Mouse (Mus musculus): ENCODE results near the gene Mga. TPM values are rescaled to one million over a fixed set of nuclear protein-coding genes. Genes with fewer than 3 reads are reported as not detected.

The Mga gene
- polyA plus RNA-seq, 1 experiment from 2014 or later = 27.3 TPM

DNA sequence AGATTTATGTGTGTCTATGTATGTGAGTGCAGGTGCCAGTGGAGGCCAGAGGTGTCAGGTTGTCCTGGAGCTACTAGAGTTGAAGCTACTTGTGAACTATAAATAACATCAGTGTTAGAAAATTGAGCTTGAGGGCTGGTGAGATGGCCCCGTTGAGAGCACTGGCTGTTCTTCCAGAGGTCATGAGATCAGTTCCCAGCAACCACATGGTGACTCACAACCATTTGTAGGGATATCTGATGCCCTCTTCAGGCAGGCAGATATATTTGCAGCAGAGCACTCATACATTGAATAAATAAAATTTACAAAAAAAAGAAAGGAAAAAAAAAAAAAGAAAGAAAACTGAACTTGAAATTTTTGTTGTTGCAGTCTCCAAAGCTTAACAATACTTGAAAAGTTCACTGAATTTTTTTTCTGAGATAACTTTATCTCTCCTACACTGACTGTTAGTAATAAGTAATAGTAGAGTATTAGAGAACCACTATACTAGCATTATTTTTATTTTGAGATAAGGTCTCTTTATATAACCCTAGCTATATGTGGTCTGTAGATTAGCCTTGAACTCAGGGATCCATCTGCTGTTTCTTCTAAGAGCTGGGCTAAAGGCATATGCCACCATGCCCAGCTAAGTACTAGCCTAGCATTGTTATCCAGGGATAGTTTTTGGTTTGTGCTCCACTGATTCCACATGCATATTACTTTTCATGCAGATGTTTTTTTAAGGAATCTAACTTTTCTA lies 20.8 kb downstream of the Mga start:
- H3K9me3 ChIP-seq = no peaks in the 10 kb centered on the region
- 75% methylated on average over 1 of the region's 1 CpGs for WGBS
- H3K27me3 ChIP-seq = no peaks in the 10 kb centered on the region
- no peak for ATAC-seq (ENCODE audit: low FRiP score)
- H3K9ac ChIP-seq = no peak overlapping the region
- H3K4me1 ChIP-seq (replicated peaks) = 0 out of 2 replicates have a peak, but pooled peaks cover 3% of the 10 kb centered on the region
- peaks cover 20% of the 10 kb centered on the region for H3K36me3 ChIP-seq
- H3K27ac ChIP-seq = no peak overlapping the region
- no peak overlapping the region for H3K4me3 ChIP-seq
- no peak overlapping the region for H3K4me2 ChIP-seq

DNA sequence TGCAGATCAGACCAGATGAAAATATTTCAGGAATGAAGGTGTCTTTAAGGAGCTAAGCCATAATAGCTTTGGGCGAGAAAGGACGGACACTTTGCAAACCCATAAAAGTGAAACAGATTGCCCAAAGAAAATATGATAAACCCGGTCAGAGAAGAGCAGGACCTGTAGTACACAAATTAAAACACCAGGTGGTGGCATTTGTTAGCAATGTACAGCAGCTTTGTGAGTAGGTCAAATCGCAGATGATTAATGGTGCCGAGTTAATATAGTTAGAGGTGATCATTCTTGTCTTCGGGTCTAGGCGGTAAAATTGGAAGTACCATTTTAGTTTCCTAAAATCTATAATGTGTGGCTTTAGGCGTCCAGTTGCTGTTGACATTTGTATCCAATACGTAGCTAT lies 73.5 kb downstream of the Mga start:
- Histone ChIP-seq H3K9ac (no peak overlapping the region), H3K27me3 (no peaks in the 10 kb centered on the region), H3K4me2 (no peak overlapping the region), H3K9me3 (no peaks in the 10 kb centered on the region), H3K36me3 (peaks cover 10% of the 10 kb centered on the region), H3K4me1 (replicated peaks) (peaks cover 27% of the 10 kb centered on the region), H3K27ac (no peak overlapping the region), H3K4me3 (no peak overlapping the region)
- 56% methylated on average over 9 of the region's 9 CpGs for WGBS
- no peak for ATAC-seq (ENCODE audit: low FRiP score)

DNA sequence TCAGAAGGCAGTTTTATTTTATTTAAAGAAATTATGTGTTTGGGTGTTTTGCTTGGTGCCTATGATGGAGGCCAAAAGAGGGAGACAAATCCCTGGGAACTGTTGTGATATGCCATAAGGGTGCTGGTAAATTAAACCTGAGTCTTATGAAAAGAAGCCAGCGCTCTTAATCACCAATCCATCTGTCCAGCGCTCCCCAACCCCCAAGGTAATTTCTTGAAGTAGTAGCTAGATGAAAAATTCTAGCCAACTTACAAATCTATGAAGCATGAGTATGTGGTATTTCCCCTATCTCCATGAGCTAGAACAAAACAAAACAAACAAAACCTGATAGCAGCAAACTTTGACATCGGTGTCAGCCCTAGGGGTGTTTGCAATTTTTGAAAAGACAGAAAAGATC lies 74.3 kb downstream of the Mga start:
- no peak overlapping the region for H3K27ac ChIP-seq
- WGBS = 74% methylated on average over 3 of the region's 3 CpGs
- H3K4me3 ChIP-seq = no peak overlapping the region
- peaks cover 30% of the 10 kb centered on the region for H3K4me1 ChIP-seq (replicated peaks)
- H3K9me3 ChIP-seq = no peaks in the 10 kb centered on the region
- H3K36me3 ChIP-seq = peaks cover 5% of the 10 kb centered on the region
- H3K4me2 ChIP-seq = peak overlapping the region; percentile 68
- no peaks in the 10 kb centered on the region for H3K27me3 ChIP-seq
- no peak for ATAC-seq (ENCODE audit: low FRiP score)
- H3K9ac ChIP-seq = no peak overlapping the region

DNA sequence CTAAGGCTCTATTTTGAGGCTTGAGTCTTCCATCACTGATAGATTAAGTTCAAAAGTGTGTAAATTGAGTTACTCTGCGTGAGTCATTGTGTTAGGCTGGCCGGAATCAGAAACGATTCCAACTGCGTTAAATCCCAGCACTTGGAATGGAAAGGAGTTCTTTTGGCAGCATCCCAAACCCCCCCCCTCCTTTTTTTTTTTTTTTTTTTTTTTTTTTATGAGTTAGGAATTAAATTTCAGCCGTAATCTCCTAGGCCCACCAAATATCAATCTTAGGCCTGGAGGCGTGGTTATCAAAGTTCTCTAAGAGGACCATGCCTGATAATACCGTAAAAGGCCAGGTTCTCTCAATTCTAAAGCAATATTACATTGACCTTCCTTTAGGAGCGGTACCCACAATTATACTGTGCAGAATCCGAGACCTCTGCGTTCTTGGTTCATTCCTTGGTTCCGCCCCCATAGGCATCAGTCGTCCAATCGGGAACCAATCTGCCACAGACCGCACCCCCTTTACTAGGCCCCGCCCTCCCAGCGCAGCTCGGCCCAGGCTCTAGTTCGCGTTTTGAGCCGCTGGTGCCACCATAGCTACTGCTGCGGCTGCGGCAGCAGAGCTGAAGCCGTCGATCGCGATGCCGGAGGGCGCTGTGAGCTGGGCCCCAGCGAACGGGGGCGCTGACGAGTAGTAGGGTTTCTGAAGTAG lies 75.0 kb downstream of the Mga start:
- no peaks in the 10 kb centered on the region for H3K9me3 ChIP-seq
- peak overlapping the region; percentile 68 for H3K4me2 ChIP-seq
- H3K4me3 ChIP-seq = peak overlapping the region; percentile 73
- WGBS = 3% methylated on average over 32 of the region's 32 CpGs
- peak; percentile 98 for ATAC-seq (ENCODE audit: low FRiP score)
- no peaks in the 10 kb centered on the region for H3K36me3 ChIP-seq
- H3K27ac ChIP-seq = peak overlapping the region; percentile 66
- no peaks in the 10 kb centered on the region for H3K27me3 ChIP-seq
- H3K9ac ChIP-seq = peak overlapping the region; percentile 85
- H3K4me1 ChIP-seq (replicated peaks) = peaks cover 35% of the 10 kb centered on the region

DNA sequence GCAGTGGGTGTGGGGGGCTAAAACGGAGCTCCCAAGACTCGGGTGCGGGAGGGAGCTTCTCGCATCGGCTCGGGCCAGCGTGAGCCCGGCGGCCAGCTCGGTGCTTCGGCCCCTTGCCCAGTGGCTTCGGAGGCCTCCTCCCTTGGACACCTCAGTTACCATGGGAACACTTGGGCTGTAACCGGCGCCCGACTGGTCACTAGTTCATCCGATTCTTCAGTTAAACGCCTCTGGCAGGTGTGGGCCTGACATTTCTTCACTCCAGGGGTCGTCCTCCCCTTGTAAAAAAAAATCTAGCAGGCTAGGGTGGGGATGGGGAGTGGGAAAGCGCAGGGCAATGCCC lies 75.5 kb downstream of the Mga start, which contains the start of gene Mapkbp1:
Gene Mapkbp1, plus strand, starts transcription at position 163 of the 343 bp plus-strand sequence.
- peak within 1 kb of the TSS; percentile 66 for H3K27ac ChIP-seq
- peak; percentile 87 for ATAC-seq (ENCODE audit: low FRiP score)
- WGBS = 2% methylated on average over 19 of the region's 19 CpGs

DNA sequence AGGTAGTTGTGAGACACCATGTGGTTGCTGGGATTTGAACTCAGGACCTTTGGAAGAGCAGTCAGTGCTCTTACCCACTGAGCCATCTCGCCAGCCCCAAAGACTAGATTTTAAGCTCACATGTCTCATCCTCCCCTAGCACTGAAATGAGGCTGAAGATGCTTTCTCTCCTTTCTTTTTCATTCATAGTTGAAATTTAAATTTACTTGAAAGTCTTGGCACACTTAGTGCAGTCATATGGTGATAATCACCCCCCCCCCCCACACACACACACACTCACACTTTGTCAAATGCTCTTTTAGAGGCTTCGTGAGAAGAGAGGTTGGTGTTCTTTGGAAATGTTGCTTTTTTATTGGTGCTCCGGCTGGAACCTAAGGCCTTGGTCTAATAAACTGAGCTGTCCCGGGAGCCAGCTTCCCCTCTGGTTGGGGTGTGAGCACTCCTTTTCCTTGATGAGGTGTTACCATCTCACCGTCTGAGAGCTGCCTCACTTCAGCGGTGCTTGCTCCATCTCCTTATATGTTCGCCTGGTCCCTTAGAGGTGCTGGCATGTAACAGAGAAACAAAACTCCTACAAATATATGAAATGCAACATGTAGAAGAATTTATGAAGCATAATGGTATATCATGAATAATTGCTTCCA lies 83.4 kb downstream of the Mga start:
- H3K9ac ChIP-seq = no peak overlapping the region
- no peaks in the 10 kb centered on the region for H3K9me3 ChIP-seq
- H3K4me2 ChIP-seq = no peak overlapping the region
- WGBS = 88% methylated on average over 7 of the region's 7 CpGs
- ATAC-seq (ENCODE audit: low FRiP score) = no peak
- no peak overlapping the region for H3K4me3 ChIP-seq
- H3K27me3 ChIP-seq = no peaks in the 10 kb centered on the region
- H3K27ac ChIP-seq = no peak overlapping the region
- peaks cover 13% of the 10 kb centered on the region for H3K36me3 ChIP-seq
- peaks cover 23% of the 10 kb centered on the region for H3K4me1 ChIP-seq (replicated peaks)

More for the DNA sequence above, 75.5 kb downstream of the Mga start, which contains the start of gene Mapkbp1:
- H3K4me3 ChIP-seq = peak within 1 kb of the TSS; percentile 73
- peaks cover 35% of the 10 kb centered on the region for H3K4me1 ChIP-seq (replicated peaks)
- no peaks in the 10 kb centered on the region for H3K27me3 ChIP-seq
- peak within 1 kb of the TSS; percentile 85 for H3K9ac ChIP-seq
- H3K9me3 ChIP-seq = no peaks in the 10 kb centered on the region
- H3K36me3 ChIP-seq = no peaks in the 10 kb centered on the region
- peak within 1 kb of the TSS; percentile 68 for H3K4me2 ChIP-seq

DNA sequence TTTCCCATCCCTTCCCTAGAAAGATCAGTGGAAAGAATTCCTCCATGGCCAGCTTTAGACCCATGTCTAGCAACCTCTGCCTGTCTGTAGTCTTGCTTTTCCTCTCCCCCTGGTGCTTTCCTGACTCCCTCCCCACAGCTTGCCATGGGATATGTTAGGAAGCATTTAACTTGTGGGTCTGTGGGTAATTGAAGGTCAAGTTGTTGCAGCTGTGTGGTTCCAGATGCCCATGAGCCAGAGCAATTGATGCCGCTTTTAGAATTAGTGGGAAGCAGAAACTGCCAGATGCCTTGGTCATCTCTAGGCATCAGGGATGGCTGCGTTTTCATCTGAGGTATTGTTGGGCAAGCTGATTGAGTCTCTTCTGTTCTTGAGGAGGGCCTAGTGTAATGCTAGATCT lies 84.6 kb downstream of the Mga start:
- Histone ChIP-seq H3K9ac (no peak overlapping the region), H3K9me3 (no peaks in the 10 kb centered on the region), H3K4me3 (no peak overlapping the region), H3K4me1 (replicated peaks) (peaks cover 21% of the 10 kb centered on the region), H3K27me3 (no peaks in the 10 kb centered on the region), H3K27ac (no peak overlapping the region), H3K36me3 (peaks cover 14% of the 10 kb centered on the region), H3K4me2 (no peak overlapping the region)
- no peak for ATAC-seq (ENCODE audit: low FRiP score)
- 78% methylated on average over 2 of the region's 2 CpGs for WGBS

DNA sequence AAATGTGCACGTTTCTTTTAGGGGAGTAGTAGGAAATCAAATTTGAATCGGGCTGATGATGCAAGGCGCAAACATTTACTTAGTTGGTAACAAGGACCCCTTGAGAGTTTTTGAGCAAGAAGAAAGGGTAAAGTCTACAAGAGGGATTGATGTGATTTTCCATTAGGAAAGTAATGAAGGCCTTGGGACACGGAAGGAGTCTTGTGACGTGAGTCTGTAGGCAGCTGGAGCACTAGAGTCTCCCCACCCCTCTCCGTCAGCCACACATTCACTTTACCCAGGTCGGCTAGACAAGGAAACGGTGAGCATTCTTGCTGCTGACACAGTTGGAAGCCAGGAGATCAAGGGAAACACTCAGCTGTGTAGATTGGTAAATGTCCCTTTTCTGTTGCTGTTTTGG lies 88.8 kb downstream of the Mga start:
- Histone ChIP-seq H3K9ac (no peak overlapping the region), H3K36me3 (peaks cover 18% of the 10 kb centered on the region), H3K4me1 (replicated peaks) (peaks cover 8% of the 10 kb centered on the region; the same call in 1 of the 2 replicates), H3K4me2 (no peak overlapping the region), H3K4me3 (no peak overlapping the region), H3K9me3 (no peaks in the 10 kb centered on the region), H3K27ac (no peak overlapping the region), H3K27me3 (no peaks in the 10 kb centered on the region)
- ATAC-seq (ENCODE audit: low FRiP score) = no peak
- WGBS = 71% methylated on average over 8 of the region's 8 CpGs

DNA sequence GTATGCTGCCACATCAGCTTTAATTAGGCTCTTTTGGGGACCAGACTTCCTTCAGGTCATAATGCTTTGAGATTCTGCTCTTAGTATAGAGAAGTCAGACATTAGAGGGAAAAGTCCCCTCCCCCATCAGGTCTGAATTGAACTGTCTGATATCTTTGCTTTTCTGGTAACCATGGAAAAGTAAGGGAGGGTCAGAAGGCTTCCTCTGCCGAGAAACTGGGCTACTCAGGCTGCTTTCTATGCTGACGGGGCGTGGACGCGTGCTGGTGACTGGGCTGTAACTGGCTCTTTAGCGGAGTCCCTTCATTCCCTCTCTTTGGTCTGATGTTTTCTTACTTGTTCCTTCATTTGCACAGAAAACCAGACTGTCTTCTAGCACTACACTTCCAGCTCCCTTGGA lies 89.3 kb downstream of the Mga start:
- no peak overlapping the region for H3K4me2 ChIP-seq
- no peak overlapping the region for H3K4me3 ChIP-seq
- ATAC-seq (ENCODE audit: low FRiP score) = no peak
- no peak overlapping the region for H3K9ac ChIP-seq
- no peaks in the 10 kb centered on the region for H3K27me3 ChIP-seq
- H3K4me1 ChIP-seq (replicated peaks) = peaks cover 8% of the 10 kb centered on the region; the same call in 1 of the 2 replicates
- no peak overlapping the region for H3K27ac ChIP-seq
- H3K9me3 ChIP-seq = no peaks in the 10 kb centered on the region
- 68% methylated on average over 6 of the region's 6 CpGs for WGBS
- peaks cover 17% of the 10 kb centered on the region for H3K36me3 ChIP-seq

DNA sequence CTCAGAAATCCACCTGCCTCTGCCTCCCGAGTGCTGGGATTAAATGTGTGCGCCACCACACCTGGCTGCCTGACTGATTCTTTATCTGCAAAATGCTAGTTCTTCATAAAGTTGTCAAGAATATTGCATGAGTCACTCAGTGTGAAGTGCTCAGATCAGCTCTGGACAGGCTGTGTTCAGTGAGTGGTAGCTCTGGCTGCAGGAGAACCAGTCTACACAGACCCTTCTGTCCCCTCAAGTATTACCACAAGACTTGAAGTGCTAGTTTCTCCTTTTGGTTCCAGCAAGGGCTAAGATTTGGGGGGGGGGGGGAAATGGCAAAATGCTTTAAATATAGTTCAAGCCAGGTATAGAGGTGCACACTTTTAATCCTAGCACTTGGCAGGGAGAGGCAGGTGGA lies 90.4 kb downstream of the Mga start:
- Histone ChIP-seq H3K4me2 (no peak overlapping the region), H3K27ac (no peak overlapping the region), H3K4me1 (replicated peaks) (peaks cover 8% of the 10 kb centered on the region; the same call in 1 of the 2 replicates), H3K9ac (no peak overlapping the region), H3K9me3 (no peaks in the 10 kb centered on the region), H3K36me3 (peaks cover 6% of the 10 kb centered on the region), H3K4me3 (no peak overlapping the region), H3K27me3 (no peaks in the 10 kb centered on the region)
- 97% methylated on average over 2 of the region's 2 CpGs for WGBS
- no peak for ATAC-seq (ENCODE audit: low FRiP score)

DNA sequence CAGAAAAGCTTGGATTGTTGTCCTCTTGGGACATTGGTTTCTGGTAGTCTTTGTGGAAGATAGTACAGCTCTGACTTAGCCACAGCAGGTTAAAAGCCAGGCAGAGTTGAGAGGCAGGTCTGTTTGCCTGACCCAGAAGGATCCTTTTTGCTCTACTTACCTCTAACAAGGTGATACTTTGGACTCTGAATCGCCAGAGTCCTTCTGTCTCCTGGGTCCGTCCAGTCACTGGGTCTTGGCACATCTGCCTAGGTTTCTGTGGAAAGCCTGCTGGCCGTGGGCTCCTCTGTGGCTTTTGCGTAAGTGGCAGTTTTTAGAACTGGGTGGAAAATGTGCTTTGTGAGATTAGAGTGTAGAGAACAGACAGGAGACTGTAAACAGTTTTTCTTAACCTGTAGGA lies 91.9 kb downstream of the Mga start:
- H3K27ac ChIP-seq = no peak overlapping the region
- H3K4me3 ChIP-seq = no peak overlapping the region
- 0 out of 2 replicates have a peak overlapping the region, but pooled peaks have one; percentile 39 for H3K9ac ChIP-seq
- no peaks in the 10 kb centered on the region for H3K27me3 ChIP-seq
- H3K4me1 ChIP-seq (replicated peaks) = peaks cover 8% of the 10 kb centered on the region; the same call in 1 of the 2 replicates
- 90% methylated on average over 4 of the region's 4 CpGs for WGBS
- no peak overlapping the region for H3K4me2 ChIP-seq
- no peak for ATAC-seq (ENCODE audit: low FRiP score)
- H3K9me3 ChIP-seq = no peaks in the 10 kb centered on the region
- peaks cover 5% of the 10 kb centered on the region for H3K36me3 ChIP-seq

DNA sequence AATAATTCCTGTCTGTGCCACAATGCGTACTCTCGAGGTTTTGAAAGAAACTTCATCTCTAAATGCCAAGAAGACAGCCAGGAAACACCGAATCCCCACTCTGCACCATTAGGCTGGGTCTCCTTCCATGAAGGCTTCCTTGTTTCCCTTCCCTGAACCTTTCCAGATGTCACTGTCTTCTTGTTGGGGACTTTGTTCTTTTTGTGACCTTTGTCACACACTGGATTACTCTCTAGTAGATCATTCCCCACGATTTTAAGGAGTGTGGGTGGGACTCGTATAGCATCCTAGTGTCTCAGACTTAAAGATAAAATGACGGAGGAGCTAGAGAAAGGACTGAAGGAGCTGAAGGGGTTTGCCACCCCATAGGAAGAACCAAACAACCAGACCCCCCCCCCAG lies 93.9 kb downstream of the Mga start:
- ATAC-seq (ENCODE audit: low FRiP score) = no peak
- WGBS = 84% methylated on average over 6 of the region's 6 CpGs

More for the DNA sequence above, 93.9 kb downstream of the Mga start:
- Histone ChIP-seq H3K27ac (no peak overlapping the region), H3K9me3 (no peaks in the 10 kb centered on the region), H3K36me3 (peaks cover 5% of the 10 kb centered on the region), H3K4me3 (no peak overlapping the region), H3K4me1 (replicated peaks) (peaks cover 11% of the 10 kb centered on the region; the same call in 1 of the 2 replicates), H3K9ac (no peak overlapping the region), H3K4me2 (no peak overlapping the region), H3K27me3 (no peaks in the 10 kb centered on the region)
